Mouse (Mus musculus) stomach, embryonic 14.5 days (tissue): ENCODE data around the gene Irx3. TPM values are rescaled to one million over a fixed set of nuclear protein-coding genes. Genes with fewer than 3 reads are reported as not detected.

Experiments
- ATAC-seq: fragments of 200-750 bp; cut with Nextera tagmentation; 2 replicates; pipeline ENCODE4 v1.8.0; 2017; ENCODE audit warnings: low read depth, moderate TSS enrichment; ENCODE audit not compliant: insufficient number of reproducible peaks, insufficient read depth, low FRiP score
- H3K27ac ChIP-seq: fragments of 300-500 bp; sonication (generic); 2 replicates; pipeline ENCODE4 v1.5.1; 2014; ENCODE audit warnings: mild to moderate bottlenecking, low read length, moderate library complexity, mixed read lengths
- H3K27me3 ChIP-seq: fragments of 300-500 bp; sonication (generic); 2 replicates; pipeline ENCODE4 v1.6.1; 2014; ENCODE audit warnings: low read length, control low read depth, mixed read lengths; ENCODE audit not compliant: control insufficient read depth, insufficient read depth
- H3K36me3 ChIP-seq: fragments of 300-500 bp; sonication (generic); 2 replicates; pipeline ENCODE4 v1.6.1; 2014; ENCODE audit warnings: mild to moderate bottlenecking, control low read depth, low read length, moderate library complexity, mixed read lengths; ENCODE audit not compliant: control insufficient read depth, insufficient read depth
- H3K4me1 ChIP-seq: fragments of 300-500 bp; sonication (generic); 2 replicates; pipeline ENCODE4 v1.6.1; 2014; ENCODE audit warnings: low read length, control low read depth, mixed read lengths; ENCODE audit not compliant: control insufficient read depth, insufficient read depth
- H3K4me2 ChIP-seq: fragments of 300-500 bp; sonication (generic); replicated peaks from 2 replicates; pipeline ENCODE4 v1.6.1; 2014; ENCODE audit warnings: low read depth, low read length, control low read depth
- H3K4me3 ChIP-seq: fragments of 300-500 bp; sonication (generic); 2 replicates; pipeline ENCODE4 v1.5.1; 2014; ENCODE audit warnings: low read depth, low read length, control low read depth
- H3K9ac ChIP-seq: fragments of 300-500 bp; sonication (generic); replicated peaks from 2 replicates; pipeline ENCODE4 v1.6.1; 2014; ENCODE audit warnings: low read depth, mild to moderate bottlenecking, control low read depth, low read length, moderate library complexity, mixed read lengths
- H3K9me3 ChIP-seq: fragments of 300-500 bp; sonication (generic); 2 replicates; pipeline ENCODE4 v1.6.1; 2016; ENCODE audit warnings: low read depth, low read length, control low read depth; ENCODE audit not compliant: control insufficient read depth
- WGBS: fragments of 180-500 bp; shearing (Covaris S2); extraction: QIAGEN DNeasy Blood & Tissue Kit; methylation state at CpG from one replicate; pipeline ENCODE4 v1.1.7; 2014; 5-methylcytosine and 5-hydroxymethylcytosine counted together
- polyA plus RNA-seq: library from polyadenylated mRNA; unstranded; fragments of >200 nt; fragmentation: Nextera tagmentation; extraction: Ambion mirVana; gene quantifications from 2 replicates; pipeline ENCODE4 v1.2.1, GENCODE M21; 2014

Gene Irx3
- polyA plus RNA-seq, 1 experiment from 2014 or later: 4.6 TPM

DNA sequence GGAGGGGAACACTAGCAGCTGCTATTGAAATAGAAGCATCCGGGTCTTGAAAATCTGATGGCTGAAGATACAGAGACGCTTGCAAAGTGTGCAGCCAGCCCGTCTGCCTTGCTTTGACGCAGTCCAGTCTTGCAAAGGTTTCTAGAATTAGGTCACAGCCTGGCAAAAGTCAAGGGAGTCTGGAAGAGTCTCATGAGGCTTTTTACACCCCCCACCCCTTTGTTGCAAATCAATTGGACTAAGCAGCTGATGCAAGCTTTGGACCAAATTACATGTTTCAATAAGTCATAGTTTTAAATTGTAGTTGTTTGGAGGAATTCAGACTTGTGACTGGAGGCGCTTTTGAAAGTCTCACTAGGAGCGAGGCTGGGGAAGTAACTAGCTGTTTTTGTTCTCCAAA lies 33.0 kb downstream of the Irx3 start:
- no peak overlapping the region for H3K4me2 ChIP-seq

GRCm38 (mm10) chr8:91765411-91766034 lies 36.3 kb downstream of the Irx3 start:
- Histone ChIP-seq H3K27me3 (no peaks in the 10 kb centered on the region), H3K4me2 (no peak overlapping the region), H3K4me1 (no peaks in the 10 kb centered on the region), H3K27ac (no peak overlapping the region), H3K36me3 (no peaks in the 10 kb centered on the region), H3K9ac (no peak overlapping the region), H3K4me3 (no peak overlapping the region), H3K9me3 (no peaks in the 10 kb centered on the region)
- 75% methylated on average over 8 of the region's 8 CpGs for WGBS
- no peak for ATAC-seq

More for the DNA sequence above, 33.0 kb downstream of the Irx3 start:
- Histone ChIP-seq H3K36me3 (no peaks in the 10 kb centered on the region), H3K9me3 (no peaks in the 10 kb centered on the region), H3K27me3 (no peaks in the 10 kb centered on the region), H3K9ac (no peak overlapping the region), H3K4me3 (no peak overlapping the region), H3K4me1 (no peaks in the 10 kb centered on the region), H3K27ac (no peak overlapping the region)
- no peak for ATAC-seq
- 51% methylated on average over 6 of the region's 6 CpGs for WGBS

- WGBS: 80% methylated on average over 7 of the region's 7 CpGs
- H3K9ac ChIP-seq: no peak overlapping the region
- ATAC-seq: no peak
- no peak overlapping the region for H3K27ac ChIP-seq
- no peaks in the 10 kb centered on the region for H3K4me1 ChIP-seq
- no peak overlapping the region for H3K4me2 ChIP-seq
- no peaks in the 10 kb centered on the region for H3K9me3 ChIP-seq
- no peak overlapping the region for H3K4me3 ChIP-seq
- no peaks in the 10 kb centered on the region for H3K36me3 ChIP-seq
- no peaks in the 10 kb centered on the region for H3K27me3 ChIP-seq
Measured at GRCm38 (mm10) chr8:91755566-91755965, 46.3 kb downstream of the Irx3 start.

DNA sequence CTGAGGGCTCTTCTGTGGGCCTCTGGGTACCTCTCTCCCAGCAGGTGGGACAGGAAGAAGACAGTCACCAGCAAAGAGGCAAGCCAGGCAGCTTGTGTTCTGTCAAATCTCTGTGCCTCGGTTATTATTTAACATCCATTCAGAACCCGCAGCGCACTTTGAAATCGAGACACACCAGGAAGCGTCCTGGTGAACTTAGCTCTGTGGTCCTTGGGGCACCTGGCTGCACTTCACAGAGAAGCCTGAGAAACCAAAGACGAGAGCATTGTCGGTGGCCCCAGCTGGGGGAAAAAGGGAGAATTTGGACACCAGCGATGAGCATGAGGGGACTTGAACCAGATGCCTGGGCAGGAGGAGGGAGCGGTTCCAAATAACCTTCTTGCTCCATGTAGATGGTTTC lies 46.8 kb downstream of the Irx3 start:
- WGBS: 89% methylated on average over 9 of the region's 9 CpGs
- Histone ChIP-seq H3K9me3 (no peaks in the 10 kb centered on the region), H3K9ac (no peak overlapping the region)

DNA sequence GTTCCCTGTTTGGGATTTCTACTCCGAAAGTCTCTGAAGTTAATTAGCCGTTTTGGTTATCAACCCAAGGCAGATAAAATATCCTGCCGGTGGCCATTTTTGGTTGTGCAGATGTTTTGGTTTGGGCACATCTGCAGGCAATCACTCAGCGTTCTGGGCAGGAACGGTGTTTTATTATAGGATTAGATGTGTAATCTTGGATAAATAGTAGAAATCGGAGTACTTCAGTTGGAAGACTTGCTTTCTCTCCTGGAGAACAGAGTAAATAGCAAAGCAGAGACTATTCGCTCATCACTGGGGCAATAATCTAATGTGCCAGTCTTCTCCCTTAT lies 51.1 kb downstream of the Irx3 start:
- Histone ChIP-seq H3K4me2 (no peak overlapping the region), H3K36me3 (no peaks in the 10 kb centered on the region), H3K27ac (no peak overlapping the region), H3K4me1 (peaks cover 12% of the 10 kb centered on the region; the same call in 1 of the 2 replicates), H3K4me3 (no peak overlapping the region), H3K9ac (no peak overlapping the region), H3K9me3 (no peaks in the 10 kb centered on the region), H3K27me3 (no peaks in the 10 kb centered on the region)
- 58% methylated on average over 7 of the region's 7 CpGs for WGBS
- no peak for ATAC-seq

More for the DNA sequence above, 46.8 kb downstream of the Irx3 start:
- Histone ChIP-seq H3K4me2 (no peak overlapping the region), H3K4me3 (no peak overlapping the region), H3K4me1 (no peaks in the 10 kb centered on the region), H3K27ac (no peak overlapping the region), H3K36me3 (no peaks in the 10 kb centered on the region), H3K27me3 (no peaks in the 10 kb centered on the region)
- no peak for ATAC-seq

DNA sequence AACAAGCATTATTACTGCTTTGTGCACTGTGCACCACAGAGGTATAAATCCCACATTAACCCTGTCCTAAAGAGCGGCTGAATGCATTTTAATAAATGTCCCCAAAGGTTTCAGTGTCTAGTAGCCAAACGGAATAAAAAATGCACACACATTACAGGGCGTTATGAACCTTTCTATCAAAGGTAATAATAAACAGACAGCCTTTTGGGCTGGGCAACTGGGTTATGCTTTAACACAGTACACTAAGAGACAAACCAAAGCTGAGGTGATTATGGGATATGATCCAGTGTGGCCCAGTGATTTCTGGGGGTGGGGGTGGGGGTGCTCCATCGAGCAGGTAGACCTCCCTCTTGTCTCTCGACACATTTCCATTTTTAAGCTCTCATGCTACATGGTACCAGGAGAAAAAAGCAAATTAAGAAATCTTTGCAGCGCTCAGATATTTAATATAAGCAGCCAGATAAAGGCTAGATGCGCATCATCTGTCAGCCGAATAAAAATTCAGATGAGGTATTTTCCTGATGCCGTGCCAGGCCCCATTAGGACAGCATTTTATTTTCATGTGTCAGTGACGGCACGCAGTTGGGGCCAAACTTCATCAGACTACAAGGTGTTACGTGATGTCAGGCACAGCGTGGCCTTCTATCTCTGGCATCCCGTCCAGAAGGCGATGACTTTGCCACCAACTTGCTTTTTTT lies 51.6 kb downstream of the Irx3 start:
- Histone ChIP-seq H3K4me1 (peaks cover 16% of the 10 kb centered on the region; the same call in 1 of the 2 replicates), H3K36me3 (no peaks in the 10 kb centered on the region), H3K9ac (no peak overlapping the region), H3K27ac (no peak overlapping the region), H3K4me2 (no peak overlapping the region), H3K27me3 (no peaks in the 10 kb centered on the region), H3K9me3 (no peaks in the 10 kb centered on the region), H3K4me3 (no peak overlapping the region)
- 84% methylated on average over 15 of the region's 15 CpGs for WGBS
- no peak for ATAC-seq

DNA sequence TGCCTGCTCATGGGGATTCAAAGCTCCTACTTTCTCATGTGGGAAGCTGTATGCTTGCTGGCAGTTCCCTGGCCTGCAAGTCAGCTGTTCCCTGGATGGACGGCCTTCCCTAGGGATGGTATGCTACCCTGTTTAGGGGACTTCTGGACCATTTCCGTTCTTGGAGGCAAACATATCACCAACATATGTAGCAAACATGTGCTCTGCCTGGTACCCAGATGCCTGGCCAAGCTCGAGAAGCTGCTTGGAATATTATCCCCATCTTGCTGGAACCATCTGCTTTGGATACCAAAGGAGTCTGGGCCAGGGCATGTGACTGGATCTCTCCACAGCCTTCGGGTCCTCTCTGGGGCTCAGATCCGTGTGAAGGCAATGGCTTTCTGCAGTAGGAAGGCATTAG lies 52.5 kb downstream of the Irx3 start:
- H3K27ac ChIP-seq: no peak overlapping the region

More for the DNA sequence above, 52.5 kb downstream of the Irx3 start:
- H3K27me3 ChIP-seq: no peaks in the 10 kb centered on the region
- WGBS: 69% methylated on average over 5 of the region's 5 CpGs
- H3K9me3 ChIP-seq: no peaks in the 10 kb centered on the region
- no peak overlapping the region for H3K4me2 ChIP-seq
- no peak overlapping the region for H3K9ac ChIP-seq
- ATAC-seq: no peak
- H3K36me3 ChIP-seq: no peaks in the 10 kb centered on the region
- H3K4me1 ChIP-seq: peaks cover 16% of the 10 kb centered on the region; the same call in 1 of the 2 replicates
- H3K4me3 ChIP-seq: no peak overlapping the region
